Mouse (Mus musculus) kidney, adult 2 months (tissue): ENCODE results near the gene Cd302.

Experiments
- CTCF ChIP-seq: fragments of 200-500 bp; conservative IDR thresholded peaks from 2 replicates; pipeline ENCODE4 v1.5.1; 2011; ENCODE audit warnings: low read depth, mild to moderate bottlenecking, control low read depth, low read length, moderate library complexity, mixed read lengths; ENCODE audit not compliant: insufficient read depth, insufficient read length
- POLR2A ChIP-seq: fragments of 200-500 bp; IDR thresholded peaks from one replicate; pipeline ENCODE4 v1.6.1; 2011; ENCODE audit warnings: low read depth, low read length, control low read depth

- TF ChIP-seq POLR2A: no peak
- no peak for TF ChIP-seq CTCF
Measured at GRCm38 (mm10) chr2:60326948-60327347, 42.7 kb upstream of the Cd302 start.
